Mouse (Mus musculus): ENCODE results near the gene Plaa. TPM values are rescaled to one million over a fixed set of nuclear protein-coding genes. Genes with fewer than 3 reads are reported as not detected.

Plaa gene
- polyA plus RNA-seq, 1 experiment from 2014 or later = 52.8 TPM

DNA sequence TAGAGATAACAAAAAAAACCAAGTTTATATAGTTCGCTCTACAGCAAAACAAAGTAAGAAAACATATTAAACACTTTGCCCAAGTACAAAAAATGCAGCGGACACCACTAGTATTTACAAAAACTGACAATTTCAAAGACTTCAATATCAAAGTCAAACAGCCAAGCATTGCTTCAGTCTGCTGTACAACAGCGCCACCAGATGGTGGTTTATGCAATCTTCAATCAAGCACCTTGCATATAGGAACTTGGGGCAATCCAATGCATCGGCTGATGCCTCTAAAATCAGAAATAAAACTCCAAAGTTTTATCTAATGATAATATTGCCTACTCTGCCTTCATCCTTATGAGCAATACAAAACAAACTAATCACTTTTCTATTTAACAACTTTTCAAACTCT lies 85.4 kb downstream of the Plaa start:
- H3K9me3 ChIP-seq (ENCODE audit: control insufficient read depth, low read length) = no peaks in the 10 kb centered on the region
- no peak overlapping the region for H3K4me2 ChIP-seq (ENCODE audit: low read depth, low read length)
- 67% methylated on average over 4 of the region's 4 CpGs for WGBS
- ATAC-seq = no peak
- H3K4me1 ChIP-seq (ENCODE audit: control insufficient read depth, insufficient read depth, low read length) = no peaks in the 10 kb centered on the region
- H3K4me3 ChIP-seq (ENCODE audit: low read length) = no peak overlapping the region
- H3K27ac ChIP-seq (ENCODE audit: low read length) = no peak overlapping the region
- no peaks in the 10 kb centered on the region for H3K36me3 ChIP-seq (ENCODE audit: control insufficient read depth, insufficient read depth, low read length)
- H3K9ac ChIP-seq (ENCODE audit: low read depth, low read length) = no peak overlapping the region
- H3K27me3 ChIP-seq (replicated peaks; ENCODE audit: control insufficient read depth, insufficient read depth, low read length) = no peaks in the 10 kb centered on the region

Other genes starting within 250 kb of the Plaa start
- 0.29 TPM in 1 of 2 replicates, not detected in the other for gene Gm10306, start 46.7 kb downstream of the Plaa start, polyA plus RNA-seq (2015; fragmentation: Nextera tagmentation; extraction: Ambion mirVana)
- 11.5 TPM in 2 replicates for gene Caap1, start 46.4 kb downstream of the Plaa start, polyA plus RNA-seq (2015; fragmentation: Nextera tagmentation; extraction: Ambion mirVana)
- gene Ift74, start 11.2 kb upstream of the Plaa start, polyA plus RNA-seq (2015; fragmentation: Nextera tagmentation; extraction: Ambion mirVana) = 13.3 and 13.5 TPM in 2 replicates
- 7.4 and 11.9 TPM in 2 replicates for gene Lrrc19, start 46.9 kb upstream of the Plaa start, polyA plus RNA-seq (2015; fragmentation: Nextera tagmentation; extraction: Ambion mirVana)
- gene Tek, start 136.0 kb upstream of the Plaa start, polyA plus RNA-seq (2015; fragmentation: Nextera tagmentation; extraction: Ambion mirVana) = 9.5 and 9.8 TPM in 2 replicates

Measured in intestine, embryonic 16.5 days (tissue).